Mouse (Mus musculus) midbrain, embryonic 11.5 days (tissue): Measurements from ENCODE around the gene Supt20. TPM values are rescaled to one million over a fixed set of nuclear protein-coding genes. Genes with fewer than 3 reads are reported as not detected.

Source experiments
- ATAC-seq: fragments of 200-750 bp; cut with Nextera tagmentation; 2 replicates; pipeline ENCODE4 v1.8.0; 2017; ENCODE audit warnings: moderate TSS enrichment, moderate library complexity; ENCODE audit not compliant: low FRiP score
- DNase-seq: peaks from one replicate; pipeline ENCODE4 v3.0.0; 2015; ENCODE audit warnings: low spot score; ENCODE audit errors: missing footprints
- H3K27ac ChIP-seq: fragments of 300-500 bp; sonication (generic); 2 replicates; pipeline ENCODE4 v1.5.1; 2014; ENCODE audit warnings: low read depth, low read length
- H3K27me3 ChIP-seq: fragments of 300-500 bp; sonication (generic); 2 replicates; pipeline ENCODE4 v1.6.1; 2014; ENCODE audit warnings: mild to moderate bottlenecking, low read length, moderate library complexity, mixed read lengths; ENCODE audit not compliant: control insufficient read depth, insufficient read depth
- H3K36me3 ChIP-seq: fragments of 300-500 bp; sonication (generic); 2 replicates; pipeline ENCODE4 v1.6.1; 2014; ENCODE audit warnings: mild to moderate bottlenecking, low read length, moderate library complexity, mixed read lengths; ENCODE audit not compliant: control insufficient read depth, insufficient read depth
- H3K4me1 ChIP-seq: fragments of 300-500 bp; sonication (generic); 2 replicates; pipeline ENCODE4 v1.6.1; 2014; ENCODE audit warnings: low read length; ENCODE audit not compliant: control insufficient read depth, insufficient read depth
- H3K4me2 ChIP-seq: fragments of 300-500 bp; sonication (generic); 2 replicates; pipeline ENCODE4 v1.6.1; 2014; ENCODE audit warnings: mild to moderate bottlenecking, moderate library complexity
- H3K4me3 ChIP-seq: fragments of 300-500 bp; sonication (generic); 2 replicates; pipeline ENCODE4 v1.5.1; 2014; ENCODE audit warnings: low read depth, low read length
- H3K9ac ChIP-seq: fragments of 300-500 bp; sonication (generic); 2 replicates; pipeline ENCODE4 v1.6.1; 2014; ENCODE audit warnings: low read length
- H3K9me3 ChIP-seq: fragments of 300-500 bp; sonication (generic); 2 replicates; pipeline ENCODE4 v1.6.1; 2016; ENCODE audit warnings: low read length; ENCODE audit not compliant: control insufficient read depth
- WGBS: fragments of 180-500 bp; shearing (Covaris S2); extraction: QIAGEN DNeasy Blood & Tissue Kit; methylation state at CpG from one replicate; pipeline ENCODE4 v1.1.7; 2014; 5-methylcytosine and 5-hydroxymethylcytosine counted together
- polyA plus RNA-seq: library from polyadenylated mRNA; unstranded; fragments of >200 nt; fragmentation: Nextera tagmentation; extraction: Ambion mirVana; gene quantifications from 2 replicates; pipeline ENCODE4 v1.2.1, GENCODE M21; 2014

Gene Supt20
- 117 and 129 TPM in 2 replicates for polyA plus RNA-seq

- peak within 1 kb of the TSS; percentile 58 for H3K4me2 ChIP-seq
- H3K27ac ChIP-seq, result peak within 1 kb of the TSS; percentile 48; the same call in 1 of the 2 replicates
These were observed at the start of gene Supt20 for GRCm38 (mm10) chr3:54692202-54693055. Gene Supt20 (plus strand): TSS chr3:54692807.

GRCm38 (mm10) chr3:54642851-54643250 lies 49.8 kb upstream of the Supt20 start:
- H3K4me2 ChIP-seq, result no peak overlapping the region
- no peaks in the 10 kb centered on the region for H3K27me3 ChIP-seq
- H3K4me3 ChIP-seq, result no peak overlapping the region
- no peaks in the 10 kb centered on the region for H3K36me3 ChIP-seq
- H3K9me3 ChIP-seq, result no peaks in the 10 kb centered on the region
- no peak overlapping the region for H3K27ac ChIP-seq
- H3K9ac ChIP-seq, result no peak overlapping the region
- H3K4me1 ChIP-seq, result no peaks in the 10 kb centered on the region
- DNase-seq (no peak), ATAC-seq (no peak)
- 94% methylated on average over 1 of the region's 1 CpGs for WGBS

More at GRCm38 (mm10) chr3:54692202-54693055, at the start of gene Supt20:
- no peaks in the 10 kb centered on the region for H3K27me3 ChIP-seq
- H3K9me3 ChIP-seq, result no peaks in the 10 kb centered on the region
- peak; percentile 99 for DNase-seq
- H3K36me3 ChIP-seq, result no peaks in the 10 kb centered on the region; the same call in 1 of the 2 replicates
- peak within 1 kb of the TSS; percentile 64 for H3K4me3 ChIP-seq
- peak; percentile 99 for ATAC-seq
- 2% methylated on average over 65 of the region's 65 CpGs for WGBS
- H3K4me1 ChIP-seq, result no peaks in the 10 kb centered on the region
- peak within 1 kb of the TSS; percentile 68 for H3K9ac ChIP-seq

- Histone ChIP-seq H3K4me2 (no peak overlapping the region), H3K27me3 (no peaks in the 10 kb centered on the region), H3K27ac (no peak overlapping the region), H3K9ac (no peak overlapping the region), H3K4me1 (no peaks in the 10 kb centered on the region), H3K36me3 (no peaks in the 10 kb centered on the region), H3K4me3 (no peak overlapping the region), H3K9me3 (no peaks in the 10 kb centered on the region)
- DNase-seq, result no peak
- ATAC-seq, result no peak
- WGBS, result 78% methylated on average over 2 of the region's 2 CpGs
These were observed 45.0 kb upstream of the Supt20 start for GRCm38 (mm10) chr3:54647583-54647982.

GRCm38 (mm10) chr3:54651576-54651975 lies 41.0 kb upstream of the Supt20 start:
- Histone ChIP-seq H3K9me3 (no peaks in the 10 kb centered on the region), H3K4me1 (no peaks in the 10 kb centered on the region), H3K27me3 (no peaks in the 10 kb centered on the region), H3K27ac (no peak overlapping the region), H3K36me3 (no peaks in the 10 kb centered on the region), H3K4me3 (no peak overlapping the region), H3K9ac (no peak overlapping the region), H3K4me2 (no peak overlapping the region)
- DNase-seq (no peak), ATAC-seq (no peak)
- 84% methylated on average over 4 of the region's 4 CpGs for WGBS

- DNase-seq, result no peak
These were observed 38.4 kb upstream of the Supt20 start for GRCm38 (mm10) chr3:54654169-54654568.

GRCm38 (mm10) chr3:54657090-54657489 lies 35.5 kb upstream of the Supt20 start:
- H3K9me3 ChIP-seq, result no peaks in the 10 kb centered on the region
- H3K9ac ChIP-seq, result no peak overlapping the region
- 79% methylated on average over 3 of the region's 3 CpGs for WGBS

More at GRCm38 (mm10) chr3:54654169-54654568, 38.4 kb upstream of the Supt20 start:
- Histone ChIP-seq H3K4me1 (no peaks in the 10 kb centered on the region), H3K4me2 (no peak overlapping the region), H3K27ac (no peak overlapping the region), H3K36me3 (no peaks in the 10 kb centered on the region), H3K9ac (no peak overlapping the region), H3K4me3 (no peak overlapping the region), H3K27me3 (no peaks in the 10 kb centered on the region), H3K9me3 (no peaks in the 10 kb centered on the region)
- 88% methylated on average over 1 of the region's 1 CpGs for WGBS
- no peak for ATAC-seq

GRCm38 (mm10) chr3:54657888-54658626 lies 34.5 kb upstream of the Supt20 start:
- ATAC-seq (no peak), DNase-seq (no peak)

More at GRCm38 (mm10) chr3:54657090-54657489, 35.5 kb upstream of the Supt20 start:
- Histone ChIP-seq H3K4me1 (no peaks in the 10 kb centered on the region), H3K4me2 (no peak overlapping the region), H3K36me3 (no peaks in the 10 kb centered on the region), H3K4me3 (no peak overlapping the region), H3K27ac (no peak overlapping the region), H3K27me3 (no peaks in the 10 kb centered on the region)
- ATAC-seq (no peak), DNase-seq (no peak)

GRCm38 (mm10) chr3:54659736-54660135 lies 32.9 kb upstream of the Supt20 start:
- 87% methylated on average over 2 of the region's 2 CpGs for WGBS
- H3K4me2 ChIP-seq, result no peak overlapping the region
- DNase-seq, result no peak

More at GRCm38 (mm10) chr3:54657888-54658626, 34.5 kb upstream of the Supt20 start:
- Histone ChIP-seq H3K36me3 (no peaks in the 10 kb centered on the region), H3K4me2 (no peak overlapping the region), H3K9me3 (no peaks in the 10 kb centered on the region), H3K4me1 (no peaks in the 10 kb centered on the region), H3K27ac (no peak overlapping the region), H3K9ac (no peak overlapping the region), H3K4me3 (no peak overlapping the region), H3K27me3 (no peaks in the 10 kb centered on the region)
- WGBS, result 83% methylated on average over 6 of the region's 6 CpGs

GRCm38 (mm10) chr3:54662411-54662810 lies 30.2 kb upstream of the Supt20 start:
- H3K4me1 ChIP-seq, result no peaks in the 10 kb centered on the region
- no peak for ATAC-seq
- H3K27me3 ChIP-seq, result no peaks in the 10 kb centered on the region
- no peaks in the 10 kb centered on the region for H3K9me3 ChIP-seq
- H3K27ac ChIP-seq, result no peak overlapping the region
- 66% methylated on average over 5 of the region's 5 CpGs for WGBS
- H3K9ac ChIP-seq, result no peak overlapping the region
- no peak for DNase-seq
- H3K4me2 ChIP-seq, result no peak overlapping the region
- no peak overlapping the region for H3K4me3 ChIP-seq
- no peaks in the 10 kb centered on the region for H3K36me3 ChIP-seq

More at GRCm38 (mm10) chr3:54659736-54660135, 32.9 kb upstream of the Supt20 start:
- no peak overlapping the region for H3K4me3 ChIP-seq
- H3K4me1 ChIP-seq, result no peaks in the 10 kb centered on the region
- no peak for ATAC-seq
- H3K27ac ChIP-seq, result no peak overlapping the region
- H3K9me3 ChIP-seq, result no peaks in the 10 kb centered on the region
- no peak overlapping the region for H3K9ac ChIP-seq
- H3K36me3 ChIP-seq, result no peaks in the 10 kb centered on the region
- H3K27me3 ChIP-seq, result no peaks in the 10 kb centered on the region
